Mouse (Mus musculus) heart, adult 2 months (tissue): ENCODE measurements around the gene Git2.

Experiments
- CTCF ChIP-seq: fragments of 200-600 bp; IDR thresholded peaks from 2 replicates; pipeline ENCODE4 v1.8.1; 2022; ENCODE audit warnings: antibody characterized with exemption, mild to moderate bottlenecking, moderate library complexity
- EP300 ChIP-seq: fragments of 200-500 bp; IDR thresholded peaks from 2 replicates; pipeline ENCODE4 v1.6.1; 2011; ENCODE audit warnings: low read depth, low read length, control low read depth; ENCODE audit not compliant: insufficient read depth
- POLR2A ChIP-seq: fragments of 200-500 bp; IDR thresholded peaks from 2 replicates; pipeline ENCODE4 v1.6.1; 2011; ENCODE audit warnings: mild to moderate bottlenecking, low read depth, low read length, control low read depth; ENCODE audit not compliant: insufficient read depth

- TF ChIP-seq POLR2A (no peak), CTCF (no peak), EP300 (no peak)
Measured at GRCm38 (mm10) chr5:114717937-114718336, 57.4 kb downstream of the Git2 start.
